Mouse (Mus musculus) forebrain, embryonic 11.5 days (tissue): Measurements from ENCODE around the gene Daam1. TPM values are rescaled to one million over a fixed set of nuclear protein-coding genes. Genes with fewer than 3 reads are reported as not detected.

Source experiments
- ATAC-seq: fragments of 200-750 bp; cut with Nextera tagmentation; replicated peaks from 2 replicates; pipeline ENCODE4 v1.8.0; 2017; ENCODE audit warnings: moderate TSS enrichment; ENCODE audit not compliant: low FRiP score
- DNase-seq: peaks from one replicate; pipeline ENCODE4 v3.0.0-alpha.2; 2017; ENCODE audit warnings: low spot score
- H3K27ac ChIP-seq: fragments of 300-500 bp; sonication (generic); 2 replicates; pipeline ENCODE4 v1.5.1; 2014; ENCODE audit warnings: low read depth, low read length
- H3K27me3 ChIP-seq: fragments of 300-500 bp; sonication (generic); 2 replicates; pipeline ENCODE4 v1.6.1; 2014; ENCODE audit warnings: mild to moderate bottlenecking, low read length, mixed read lengths; ENCODE audit not compliant: control insufficient read depth, insufficient read depth
- H3K36me3 ChIP-seq: fragments of 300-500 bp; sonication (generic); 2 replicates; pipeline ENCODE4 v1.6.1; 2014; ENCODE audit warnings: mild to moderate bottlenecking, low read length, moderate library complexity, mixed read lengths; ENCODE audit not compliant: control insufficient read depth, insufficient read depth
- H3K4me1 ChIP-seq: fragments of 300-500 bp; sonication (generic); replicated peaks from 2 replicates; pipeline ENCODE4 v1.6.1; 2014; ENCODE audit warnings: low read length, mixed read lengths; ENCODE audit not compliant: control insufficient read depth, insufficient read depth
- H3K4me2 ChIP-seq: fragments of 300-500 bp; sonication (generic); 2 replicates; pipeline ENCODE4 v1.6.1; 2014; ENCODE audit warnings: low read depth, mild to moderate bottlenecking, low read length, moderate library complexity, mixed read lengths; ENCODE audit not compliant: severe bottlenecking
- H3K4me3 ChIP-seq: fragments of 300-500 bp; sonication (generic); 2 replicates; pipeline ENCODE4 v1.5.1; 2014; ENCODE audit warnings: low read depth, low read length
- H3K9ac ChIP-seq: fragments of 300-500 bp; sonication (generic); 2 replicates; pipeline ENCODE4 v1.6.1; 2014; ENCODE audit warnings: low read length
- H3K9me3 ChIP-seq: fragments of 300-500 bp; sonication (generic); 2 replicates; pipeline ENCODE4 v1.6.1; 2016; ENCODE audit warnings: low read length, mixed read lengths; ENCODE audit not compliant: control insufficient read depth
- WGBS: fragments of 180-500 bp; shearing (Covaris S2); extraction: QIAGEN DNeasy Blood & Tissue Kit; methylation state at CpG from one replicate; pipeline ENCODE4 v1.1.7; 2014; 5-methylcytosine and 5-hydroxymethylcytosine counted together
- polyA plus RNA-seq: library from polyadenylated mRNA; unstranded; fragments of >200 nt; fragmentation: Nextera tagmentation; extraction: Ambion mirVana; gene quantifications from 2 replicates; pipeline ENCODE4 v1.2.1, GENCODE M21; 2014

The Daam1 gene
- polyA plus RNA-seq, 1 experiment from 2014 or later, result 16.8 TPM

DNA sequence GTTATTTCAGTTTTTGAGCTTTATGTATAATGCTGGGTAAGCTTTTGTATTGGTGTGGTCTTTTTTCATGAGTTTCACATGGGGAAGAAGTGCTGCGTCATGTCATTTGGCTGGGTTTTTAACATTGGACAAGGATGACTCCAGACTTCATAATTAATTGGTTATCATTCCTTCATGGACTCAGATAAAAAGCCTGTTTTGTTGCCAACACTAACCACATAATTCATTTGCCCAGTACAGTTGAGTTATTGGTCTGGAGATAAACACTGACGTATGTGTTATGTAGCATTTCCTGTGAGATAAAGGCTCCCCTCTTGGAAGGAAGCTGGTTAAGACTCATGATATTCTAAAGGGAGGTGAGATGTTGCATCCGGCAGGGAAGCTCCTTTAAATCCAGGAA is 191.9 kb downstream of the Daam1 start:
- Histone ChIP-seq H3K4me2 (no peak overlapping the region), H3K4me3 (no peak overlapping the region), H3K4me1 (no peaks in the 10 kb centered on the region), H3K9me3 (no peaks in the 10 kb centered on the region), H3K36me3 (no peaks in the 10 kb centered on the region), H3K27ac (no peak overlapping the region), H3K9ac (no peak overlapping the region), H3K27me3 (no peaks in the 10 kb centered on the region)
- no peak for ATAC-seq
- WGBS, result 93% methylated on average over 3 of the region's 3 CpGs
- DNase-seq, result no peak

- DNase-seq, result no peak
- 94% methylated on average over 5 of the region's 5 CpGs for WGBS
- no peaks in the 10 kb centered on the region for H3K9me3 ChIP-seq
Observed at GRCm38 (mm10) chr12:72023572-72023971, 192.7 kb downstream of the Daam1 start.

GRCm38 (mm10) chr12:72025275-72025795 is 194.5 kb downstream of the Daam1 start:
- DNase-seq, result no peak
- no peak overlapping the region for H3K4me3 ChIP-seq
- no peak overlapping the region for H3K4me2 ChIP-seq
- no peaks in the 10 kb centered on the region for H3K9me3 ChIP-seq
- H3K36me3 ChIP-seq, result no peaks in the 10 kb centered on the region
- 64% methylated on average over 6 of the region's 6 CpGs for WGBS
- H3K27ac ChIP-seq, result no peak overlapping the region
- no peak for ATAC-seq
- H3K9ac ChIP-seq, result no peak overlapping the region
- H3K27me3 ChIP-seq, result no peaks in the 10 kb centered on the region
- no peaks in the 10 kb centered on the region for H3K4me1 ChIP-seq

More at GRCm38 (mm10) chr12:72023572-72023971, 192.7 kb downstream of the Daam1 start:
- no peaks in the 10 kb centered on the region for H3K27me3 ChIP-seq
- no peak overlapping the region for H3K4me2 ChIP-seq
- no peak for ATAC-seq
- no peaks in the 10 kb centered on the region for H3K36me3 ChIP-seq
- no peaks in the 10 kb centered on the region for H3K4me1 ChIP-seq
- H3K27ac ChIP-seq, result no peak overlapping the region
- no peak overlapping the region for H3K4me3 ChIP-seq
- H3K9ac ChIP-seq, result no peak overlapping the region

DNA sequence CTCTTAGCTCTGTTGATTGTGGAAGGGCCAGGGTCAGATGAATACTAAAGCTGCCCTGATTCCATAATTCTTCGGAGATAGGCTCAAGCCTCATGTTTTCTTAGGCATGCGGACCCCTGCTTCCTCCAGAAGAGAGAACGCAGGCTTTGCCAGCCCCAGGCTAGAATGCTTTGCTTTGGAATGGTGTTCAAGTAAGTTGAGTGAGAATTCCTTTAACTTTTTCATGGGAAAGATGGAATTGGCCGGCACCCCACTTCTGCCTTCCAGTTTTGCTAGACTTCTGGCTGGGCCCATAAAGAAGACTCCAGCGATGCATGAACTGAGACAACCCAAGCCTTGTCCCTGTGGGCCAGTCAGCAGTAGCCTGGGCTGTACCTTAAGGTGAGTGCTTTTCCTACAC is 200.3 kb downstream of the Daam1 start:
- no peak overlapping the region for H3K4me3 ChIP-seq
- H3K4me2 ChIP-seq, result no peak overlapping the region
- H3K27ac ChIP-seq, result no peak overlapping the region
- no peaks in the 10 kb centered on the region for H3K36me3 ChIP-seq
- 87% methylated on average over 5 of the region's 5 CpGs for WGBS
- H3K27me3 ChIP-seq, result no peaks in the 10 kb centered on the region
- H3K4me1 ChIP-seq, result no peaks in the 10 kb centered on the region
- no peak overlapping the region for H3K9ac ChIP-seq
- no peak for ATAC-seq
- DNase-seq, result no peak
- no peaks in the 10 kb centered on the region for H3K9me3 ChIP-seq

- Histone ChIP-seq H3K4me1 (no peaks in the 10 kb centered on the region), H3K27me3 (no peaks in the 10 kb centered on the region), H3K4me2 (no peak overlapping the region), H3K4me3 (no peak overlapping the region), H3K9ac (no peak overlapping the region), H3K9me3 (no peaks in the 10 kb centered on the region), H3K36me3 (no peaks in the 10 kb centered on the region), H3K27ac (no peak overlapping the region)
- ATAC-seq, result no peak
- 93% methylated on average over 6 of the region's 6 CpGs for WGBS
- DNase-seq, result no peak
Observed at GRCm38 (mm10) chr12:72031794-72032193, 200.9 kb downstream of the Daam1 start.

DNA sequence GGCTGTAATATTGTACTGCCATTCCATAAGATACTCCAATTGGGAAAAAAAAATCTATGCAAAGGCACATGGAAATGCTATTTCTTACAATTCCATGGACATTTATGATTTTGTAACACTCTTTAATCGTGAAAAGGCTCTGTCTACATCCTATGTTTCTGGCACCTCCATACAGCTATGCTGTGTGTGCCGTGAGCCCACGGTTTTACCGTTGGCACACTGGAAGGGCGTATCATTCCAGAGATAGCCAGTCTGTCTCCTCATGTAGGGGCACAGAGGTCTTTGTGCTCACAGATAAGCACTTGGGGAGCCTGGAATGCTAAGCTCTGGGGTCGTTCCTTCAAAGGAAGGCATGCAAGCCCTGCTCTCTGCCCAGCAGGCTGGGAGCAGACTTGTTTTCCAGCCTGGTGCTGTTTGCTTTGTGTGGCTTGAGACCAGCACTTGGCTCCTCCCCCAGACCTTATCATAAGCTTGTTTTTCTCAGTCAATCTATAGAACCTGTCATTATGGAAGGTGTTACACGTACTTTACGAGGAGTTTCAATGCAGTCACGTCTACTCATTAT is 205.3 kb downstream of the Daam1 start:
- H3K9ac ChIP-seq, result no peak overlapping the region
- H3K4me2 ChIP-seq, result no peak overlapping the region
- H3K4me1 ChIP-seq, result no peaks in the 10 kb centered on the region
- H3K27me3 ChIP-seq, result no peaks in the 10 kb centered on the region
- no peaks in the 10 kb centered on the region for H3K36me3 ChIP-seq
- H3K4me3 ChIP-seq, result no peak overlapping the region
- DNase-seq (no peak), ATAC-seq (no peak)
- 71% methylated on average over 9 of the region's 9 CpGs for WGBS
- no peak overlapping the region for H3K27ac ChIP-seq
- no peaks in the 10 kb centered on the region for H3K9me3 ChIP-seq

- no peaks in the 10 kb centered on the region for H3K9me3 ChIP-seq
- WGBS, result 88% methylated on average over 6 of the region's 6 CpGs
- no peaks in the 10 kb centered on the region for H3K36me3 ChIP-seq
- no peak overlapping the region for H3K4me2 ChIP-seq
- no peak overlapping the region for H3K9ac ChIP-seq
- ATAC-seq (no peak), DNase-seq (no peak)
- no peak overlapping the region for H3K4me3 ChIP-seq
- H3K4me1 ChIP-seq, result no peaks in the 10 kb centered on the region
- H3K27me3 ChIP-seq, result no peaks in the 10 kb centered on the region
- H3K27ac ChIP-seq, result no peak overlapping the region
Observed at GRCm38 (mm10) chr12:72037049-72037448, 206.2 kb downstream of the Daam1 start.

- DNase-seq (no peak), ATAC-seq (no peak)
- no peak overlapping the region for H3K9ac ChIP-seq
- no peak overlapping the region for H3K27ac ChIP-seq
- 76% methylated on average over 2 of the region's 2 CpGs for WGBS
- no peaks in the 10 kb centered on the region for H3K9me3 ChIP-seq
- H3K36me3 ChIP-seq, result no peaks in the 10 kb centered on the region
- H3K27me3 ChIP-seq, result no peaks in the 10 kb centered on the region
- H3K4me1 ChIP-seq, result no peaks in the 10 kb centered on the region
- no peak overlapping the region for H3K4me3 ChIP-seq
- no peak overlapping the region for H3K4me2 ChIP-seq
Observed at GRCm38 (mm10) chr12:72038866-72039265, 208.0 kb downstream of the Daam1 start.

DNA sequence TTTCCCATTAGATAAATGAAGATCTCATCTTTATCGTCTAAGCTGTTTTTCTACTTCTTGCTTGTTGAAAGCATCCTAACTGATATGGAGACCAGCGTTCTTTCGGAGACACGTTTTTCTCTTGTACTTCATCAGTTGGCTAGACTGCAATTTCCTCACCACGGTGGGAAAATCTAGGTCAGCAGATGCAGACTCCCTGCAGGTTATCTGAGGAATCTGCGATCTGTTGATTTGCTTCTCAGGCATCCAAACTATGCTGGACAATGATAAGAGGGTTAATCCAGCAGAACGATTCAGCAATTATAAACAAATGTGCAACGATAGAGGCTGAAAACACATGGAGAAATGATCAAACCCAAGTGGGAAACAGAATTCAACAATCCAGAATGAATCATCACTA is 208.6 kb downstream of the Daam1 start:
- no peak for ATAC-seq
- Histone ChIP-seq H3K36me3 (no peaks in the 10 kb centered on the region), H3K27ac (no peak overlapping the region), H3K9me3 (no peaks in the 10 kb centered on the region), H3K27me3 (no peaks in the 10 kb centered on the region), H3K9ac (no peak overlapping the region), H3K4me2 (no peak overlapping the region), H3K4me3 (no peak overlapping the region), H3K4me1 (no peaks in the 10 kb centered on the region)
- DNase-seq, result no peak
- WGBS, result 89% methylated on average over 8 of the region's 8 CpGs
